Mouse (Mus musculus) yolk sac, embryonic 10.5 days (tissue): ENCODE measurements around the gene Eef2kmt.

ENCODE experiments used
- DNase-seq: peaks from one replicate; pipeline ENCODE4 v3.0.0-alpha.2; 2017; ENCODE audit warnings: low spot score

The Eef2kmt gene

GRCm38 (mm10) chr16:5222140-5222539 is 33.6 kb downstream of the Eef2kmt start, which contains the start of gene AU021092:
AU021092 (minus strand) TSS chr16:5222299.
- DNase-seq = no peak

- DNase-seq = no peak
These were observed 34.4 kb downstream of the Eef2kmt start for GRCm38 (mm10) chr16:5221403-5221802.

- no peak for DNase-seq
These were observed 38.2 kb downstream of the Eef2kmt start for GRCm38 (mm10) chr16:5217341-5218133.

- DNase-seq = no peak
These were observed 39.1 kb downstream of the Eef2kmt start for GRCm38 (mm10) chr16:5216686-5217085.

- DNase-seq = no peak
These were observed 41.7 kb downstream of the Eef2kmt start for GRCm38 (mm10) chr16:5214126-5214525.

GRCm38 (mm10) chr16:5212150-5212549 is 43.6 kb downstream of the Eef2kmt start:
- no peak for DNase-seq

GRCm38 (mm10) chr16:5210365-5210764 is 45.4 kb downstream of the Eef2kmt start:
- DNase-seq = no peak

GRCm38 (mm10) chr16:5206051-5206450 is 49.7 kb downstream of the Eef2kmt start:
- no peak for DNase-seq

- DNase-seq = no peak
These were observed 50.3 kb downstream of the Eef2kmt start for GRCm38 (mm10) chr16:5205431-5205970.

GRCm38 (mm10) chr16:5203668-5204433 is 51.9 kb downstream of the Eef2kmt start, which contains the start of gene Nagpa:
Nagpa (minus strand) TSS chr16:5204012.
- peak; percentile 81 for DNase-seq

- peak; percentile 11 for DNase-seq
These were observed 52.6 kb downstream of the Eef2kmt start for GRCm38 (mm10) chr16:5203200-5203599.

GRCm38 (mm10) chr16:5202681-5203080 is 53.1 kb downstream of the Eef2kmt start:
- DNase-seq = peak; percentile 37

- DNase-seq = peak; percentile 29
These were observed 60.7 kb downstream of the Eef2kmt start for GRCm38 (mm10) chr16:5195080-5195479.
